Mouse (Mus musculus) Patski (cell line): ENCODE results near the gene Parg. TPM values are rescaled to one million over a fixed set of nuclear protein-coding genes. Genes with fewer than 3 reads are reported as not detected.

ENCODE experiments used
- ATAC-seq: fragments of 100-300 bp; one replicate; pipeline ENCODE4 v1.8.0; 2021
- CTCF ChIA-PET: fragments of 350-600 bp; sonication (Branson Sonifier 250); formaldehyde crosslinking; loops from one replicate; lab custom pipeline; 2022; ENCODE audit warnings: inconsistent platforms; lab: Charles Lee
- POLR2A ChIA-PET: fragments of 350-600 bp; sonication (Branson Sonifier 250); formaldehyde crosslinking; loops from one replicate; lab custom pipeline; 2022; ENCODE audit warnings: antibody characterized with exemption, inconsistent platforms; lab: Charles Lee
- DNase-seq: peaks from one replicate; pipeline ENCODE4 v3.0.0-alpha.2; 2011; ENCODE audit warnings: low read depth, low spot score
- H3K27me3 ChIP-seq: fragments of 371-371 bp; one replicate; pipeline ENCODE4 v1.5.1; 2021
- CTCF ChIP-seq: fragments of 100-300 bp; IDR thresholded peaks from one replicate; pipeline ENCODE4 v1.5.1; 2021
- in situ Hi-C: fragments of 300-500 bp; cut with MboI; formaldehyde crosslinking; loops from 3 replicates; pipeline ENCODE4 v1.11.1; 2018; ENCODE audit warnings: low pct_unique_long_range_greater_than_20kb, mixed read lengths
- polyA plus RNA-seq: library from polyadenylated mRNA; unstranded; gene quantifications from one replicate; pipeline ENCODE4 v1.2.3, GENCODE M21; 2021

The Parg gene
- polyA plus RNA-seq, result 27.8 TPM

- in situ Hi-C loops, result no loop called here
- peak; percentile 20 for DNase-seq
Measured at GRCm38 (mm10) chr14:32201791-32202451, at the start of gene Parg, which contains the start of gene Timm23. Parg (plus strand) TSS chr14:32201949. Timm23 (minus strand) TSS chr14:32201898.

GRCm38 (mm10) chr14:32152243-32152965 is 49.3 kb upstream of the Parg start:
- ChIA-PET POLR2A (no interaction called here), CTCF (interaction anchor here (0.7 kb wide), 1 partner anchor 10 kb away, joined by 3 read pairs; the partner anchor contains the start of gene Msmb)
- ATAC-seq (no peak), DNase-seq (no peak)
- in situ Hi-C loops, result no loop called here
- TF ChIP-seq CTCF, result no peak
- H3K27me3 ChIP-seq, result no peaks in the 10 kb centered on the region

More at GRCm38 (mm10) chr14:32201791-32202451, at the start of gene Parg, which contains the start of gene Timm23:
- POLR2A ChIA-PET, result no interaction called here
- CTCF ChIA-PET, result no interaction called here
- no peak for TF ChIP-seq CTCF
- ATAC-seq, result peak; percentile 73
- H3K27me3 ChIP-seq, result no peaks in the 10 kb centered on the region

- ChIA-PET POLR2A (no interaction called here), CTCF (no interaction called here)
- no peak for DNase-seq
- no peaks in the 10 kb centered on the region for H3K27me3 ChIP-seq
- in situ Hi-C loops, result no loop called here
- no peak for TF ChIP-seq CTCF
- ATAC-seq, result no peak
Measured at GRCm38 (mm10) chr14:32153156-32153555, 48.6 kb upstream of the Parg start.

- in situ Hi-C loops, result no loop called here
- no peak for ATAC-seq
- POLR2A ChIA-PET, result no interaction called here
- CTCF ChIA-PET, result interaction anchor here (1.1 kb wide), 1 partner anchor 37 kb away, joined by 3 read pairs; no protein-coding TSS in a partner anchor
- no peaks in the 10 kb centered on the region for H3K27me3 ChIP-seq
- TF ChIP-seq CTCF, result no peak
- DNase-seq, result no peak
Measured at GRCm38 (mm10) chr14:32154758-32155157, 47.0 kb upstream of the Parg start.

- H3K27me3 ChIP-seq, result no peaks in the 10 kb centered on the region
- POLR2A ChIA-PET, result no interaction called here
- no peak for TF ChIP-seq CTCF
- CTCF ChIA-PET, result interaction anchor here (1.4 to 1.7 kb wide), 2 partner anchors 9 to 22 kb away, joined by 3 to 6 read pairs; no protein-coding TSS in a partner anchor
- ATAC-seq (no peak), DNase-seq (no peak)
- in situ Hi-C loops, result no loop called here
Measured at GRCm38 (mm10) chr14:32159150-32159670, 42.5 kb upstream of the Parg start.

DNA sequence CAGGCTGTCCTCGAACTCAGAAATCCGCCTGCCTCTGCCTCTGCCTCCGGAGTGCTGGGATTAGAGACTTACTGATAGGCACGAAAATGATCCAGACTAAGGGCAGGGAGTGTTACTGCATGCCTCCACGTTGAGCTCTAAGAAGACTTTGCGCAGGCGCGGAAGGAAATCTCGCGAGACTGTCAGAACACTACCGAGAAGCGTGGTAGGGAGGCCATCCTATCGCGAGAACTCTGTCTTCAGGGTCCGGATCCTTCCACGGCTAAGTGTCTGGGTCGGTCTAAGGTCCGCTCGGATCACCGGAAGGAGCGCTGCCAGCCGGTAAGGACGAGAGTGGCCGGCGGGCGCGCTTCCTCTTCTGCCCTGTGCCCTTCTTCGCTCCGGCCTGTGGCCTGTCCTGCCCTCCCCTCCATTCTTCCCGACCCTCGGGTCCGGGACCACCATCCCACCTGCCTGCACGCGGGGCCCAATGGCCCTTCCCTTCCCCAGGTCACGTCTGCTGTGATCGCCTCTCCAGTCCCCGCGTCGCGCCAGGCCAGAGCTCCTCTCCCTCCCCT is 42.0 kb upstream of the Parg start, which contains the start of gene Ncoa4:
Gene Ncoa4 (plus strand): TSS at position 176 of the 557 bp plus-strand sequence.
- ChIA-PET CTCF (interaction anchor here (1.4 to 1.7 kb wide), 2 partner anchors 9 to 22 kb away, joined by 3 to 6 read pairs; no protein-coding TSS in a partner anchor), POLR2A (no interaction called here)
- peak; percentile 92 for ATAC-seq
- peak; percentile 93 for DNase-seq
- H3K27me3 ChIP-seq, result no peaks in the 10 kb centered on the region
- no peak for TF ChIP-seq CTCF
- in situ Hi-C loops, result no loop called here

DNA sequence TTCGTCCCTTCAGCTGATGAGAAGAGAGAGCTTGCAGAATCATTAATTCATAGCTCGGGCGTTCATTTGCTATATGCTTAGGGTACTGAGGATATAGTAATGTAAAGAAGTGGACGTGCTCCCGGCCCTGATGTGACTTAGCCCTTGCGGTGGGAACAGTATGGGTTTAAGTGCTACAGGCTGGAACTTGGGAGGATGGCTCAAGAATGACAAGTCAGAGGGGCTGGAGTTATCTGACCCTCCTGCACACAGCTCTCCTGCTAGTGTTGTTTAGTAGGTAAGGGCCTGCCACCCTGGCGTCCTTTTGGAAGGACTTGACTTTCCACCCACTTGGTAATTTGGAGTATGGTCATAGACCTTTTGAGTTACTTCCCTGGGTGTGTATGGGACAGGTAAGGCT is 41.2 kb upstream of the Parg start:
- in situ Hi-C loops, result no loop called here
- ATAC-seq, result no peak
- TF ChIP-seq CTCF, result no peak
- no peaks in the 10 kb centered on the region for H3K27me3 ChIP-seq
- DNase-seq, result no peak
- POLR2A ChIA-PET, result no interaction called here
- CTCF ChIA-PET, result interaction anchor here (1.4 to 1.7 kb wide), 2 partner anchors 8 to 21 kb away, joined by 3 to 6 read pairs; no protein-coding TSS in a partner anchor

GRCm38 (mm10) chr14:32161090-32161885 is 40.5 kb upstream of the Parg start:
- no peak for DNase-seq
- H3K27me3 ChIP-seq, result no peaks in the 10 kb centered on the region
- in situ Hi-C loops, result no loop called here

GRCm38 (mm10) chr14:32162231-32162630 is 39.5 kb upstream of the Parg start:
- CTCF ChIA-PET, result interaction anchor here (2.1 kb wide), 1 partner anchor 30 kb away, joined by 7 read pairs; no protein-coding TSS in a partner anchor
- no peaks in the 10 kb centered on the region for H3K27me3 ChIP-seq
- TF ChIP-seq CTCF, result no peak
- POLR2A ChIA-PET, result no interaction called here
- in situ Hi-C loops, result no loop called here
- no peak for DNase-seq
- no peak for ATAC-seq

More at GRCm38 (mm10) chr14:32161090-32161885, 40.5 kb upstream of the Parg start:
- ChIA-PET CTCF (interaction anchor here (2.1 kb wide), 1 partner anchor 31 kb away, joined by 7 read pairs; no protein-coding TSS in a partner anchor), POLR2A (no interaction called here)
- no peak for ATAC-seq
- TF ChIP-seq CTCF, result no peak
